Mouse (Mus musculus) gonadal fat pad, adult 2 months (tissue): ENCODE measurements around the gene Cobl. TPM values are rescaled to one million over a fixed set of nuclear protein-coding genes. Genes with fewer than 3 reads are reported as not detected.

Experiments used
- DNase-seq: peaks from one replicate; pipeline ENCODE4 v3.0.0-alpha.2; 2012; ENCODE audit warnings: low read depth
- polyA plus RNA-seq: library from polyadenylated mRNA; depleted of rRNA; stranded (reverse); fragments of >200 nt; gene quantifications from 2 replicates; pipeline ENCODE4 v1.2.3, GENCODE M21; 2012; rRNA removed

Gene Cobl
- 2.6 and 2.9 TPM in 2 replicates for polyA plus RNA-seq

DNA sequence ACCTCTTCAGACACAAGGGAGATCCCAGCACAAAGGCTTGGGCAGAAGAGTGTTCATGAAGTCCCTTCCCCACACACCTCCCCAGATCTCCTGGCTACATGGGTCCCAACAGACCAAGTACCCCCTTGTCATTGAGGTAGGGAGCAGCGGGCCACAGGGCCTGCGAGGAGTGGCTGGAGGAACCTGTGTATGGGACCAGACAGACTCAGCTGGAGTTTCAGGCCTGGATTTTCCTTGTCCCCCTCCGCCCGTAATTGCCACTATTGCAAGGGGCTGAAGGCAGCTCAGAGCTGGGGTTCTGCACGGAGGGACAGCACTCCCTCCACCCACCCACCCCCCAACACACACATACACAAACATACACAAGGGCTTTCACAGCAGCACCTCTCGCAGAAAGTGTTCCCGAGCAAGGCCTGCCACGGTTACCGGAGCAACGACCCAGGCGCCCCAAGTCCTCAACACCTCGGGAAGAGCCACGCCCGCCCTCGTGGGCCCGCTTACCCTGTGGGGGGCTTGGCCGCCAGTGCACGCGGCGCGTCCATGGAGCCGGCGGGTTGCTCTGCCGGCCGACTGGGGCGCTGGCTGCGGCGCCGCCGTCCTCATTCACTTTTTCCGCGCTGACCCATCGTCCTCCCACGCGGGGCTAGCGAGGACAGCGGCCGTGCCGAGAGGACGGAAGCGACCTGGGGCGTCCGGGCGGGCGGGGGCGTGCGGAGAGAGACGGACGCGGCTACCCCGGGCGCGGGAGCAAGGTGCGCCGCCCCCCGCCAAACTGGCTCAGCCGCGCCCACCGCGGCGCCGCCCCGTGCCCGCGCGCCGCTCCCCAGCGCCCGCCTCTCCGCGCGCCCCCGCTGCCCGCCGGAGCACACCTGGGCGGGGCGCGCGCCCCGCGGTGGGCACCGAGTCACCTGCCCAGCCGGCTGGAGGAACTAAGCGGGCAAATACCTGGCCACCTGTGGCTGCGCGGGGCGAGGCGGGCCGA lies at the start of gene Cobl:
Gene Cobl (minus strand): TSS at position 780 of the 982 bp plus-strand sequence.
- no peak for DNase-seq

DNA sequence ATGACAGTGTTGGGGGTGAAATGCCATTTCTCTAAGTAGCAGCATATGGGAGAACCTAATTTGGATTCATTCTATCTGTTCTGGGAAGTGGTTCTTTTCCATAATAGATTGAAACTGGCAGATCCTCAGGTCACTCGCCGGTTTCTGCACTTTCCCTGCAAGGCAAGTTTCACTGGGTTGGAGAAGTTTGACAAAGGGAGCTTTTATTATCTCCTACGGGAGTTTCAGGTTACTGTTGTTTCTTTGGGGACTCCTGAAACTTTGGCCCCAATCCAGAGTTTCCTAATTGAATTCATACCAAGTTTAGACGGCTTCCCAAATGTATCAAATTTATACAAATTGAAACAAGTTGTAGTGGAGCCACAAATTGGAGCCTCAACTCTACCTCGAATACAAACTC lies 49.0 kb upstream of the Cobl start:
- DNase-seq, result no peak

GRCm38 (mm10) chr11:12506371-12506890 lies 41.7 kb upstream of the Cobl start:
- no peak for DNase-seq

- no peak for DNase-seq
Observed at GRCm38 (mm10) chr11:12503756-12504155, 39.0 kb upstream of the Cobl start.

- no peak for DNase-seq
Observed at GRCm38 (mm10) chr11:12501721-12502120, 37.0 kb upstream of the Cobl start.

GRCm38 (mm10) chr11:12493791-12494190 lies 29.0 kb upstream of the Cobl start:
- no peak for DNase-seq

DNA sequence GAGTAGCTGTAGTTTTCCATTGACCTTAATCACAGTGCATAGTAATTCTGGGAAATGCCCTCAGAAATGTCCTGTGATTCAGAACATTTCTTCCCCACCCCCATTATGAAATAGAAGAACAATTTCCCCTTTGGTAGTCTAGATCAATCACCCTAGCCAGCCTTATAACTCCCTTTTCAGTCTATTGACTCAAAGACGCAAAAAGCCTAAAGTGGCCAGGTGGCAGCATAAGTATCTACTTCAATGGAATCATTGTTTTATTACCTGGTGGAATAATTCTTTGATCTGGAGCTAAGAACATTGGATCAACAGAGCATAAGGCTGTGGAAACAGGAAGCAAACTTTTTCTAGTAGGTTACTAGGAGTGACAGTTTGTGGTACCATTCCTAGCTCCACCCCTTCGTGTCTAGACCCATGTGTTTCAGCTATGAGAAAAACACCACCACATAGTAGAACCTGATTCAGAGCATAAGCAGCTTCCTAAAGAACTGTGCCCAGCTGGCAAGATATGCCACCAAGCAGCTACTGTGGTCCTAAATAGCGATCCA lies 15.2 kb upstream of the Cobl start:
- DNase-seq, result no peak

- no peak for DNase-seq
Observed at GRCm38 (mm10) chr11:12474299-12474935, 9.7 kb upstream of the Cobl start.

DNA sequence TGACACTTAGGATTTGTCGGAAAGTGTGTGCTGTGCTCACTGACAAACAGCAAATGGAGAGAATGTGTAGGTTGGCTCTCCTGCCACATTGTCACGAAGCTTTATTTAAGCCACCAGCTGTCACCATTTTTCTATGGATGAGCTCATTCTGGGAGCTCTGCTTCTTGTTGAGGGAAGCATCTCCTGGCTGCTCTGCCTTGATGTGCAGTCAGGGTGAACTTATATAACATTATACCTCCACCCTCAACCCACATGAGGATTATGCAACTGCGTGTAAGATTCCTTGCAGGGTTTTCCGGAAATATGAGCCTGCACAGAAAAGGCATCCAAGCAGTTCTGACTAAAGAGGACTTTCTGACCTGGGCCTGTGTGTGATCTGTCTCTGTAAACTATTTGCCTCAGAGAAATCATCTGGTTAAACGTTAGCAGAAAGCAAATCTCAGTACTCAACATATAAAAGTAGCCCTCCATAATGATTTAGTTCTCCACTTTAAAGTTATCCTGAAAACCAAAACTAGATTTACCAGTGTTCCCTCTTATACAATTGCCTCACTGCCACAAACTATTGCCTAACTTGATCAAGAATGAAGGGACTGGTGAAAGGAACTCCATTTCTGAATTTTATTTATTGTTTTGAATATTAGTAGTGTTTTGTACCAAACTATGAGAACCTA lies 9.0 kb upstream of the Cobl start:
- DNase-seq, result no peak

DNA sequence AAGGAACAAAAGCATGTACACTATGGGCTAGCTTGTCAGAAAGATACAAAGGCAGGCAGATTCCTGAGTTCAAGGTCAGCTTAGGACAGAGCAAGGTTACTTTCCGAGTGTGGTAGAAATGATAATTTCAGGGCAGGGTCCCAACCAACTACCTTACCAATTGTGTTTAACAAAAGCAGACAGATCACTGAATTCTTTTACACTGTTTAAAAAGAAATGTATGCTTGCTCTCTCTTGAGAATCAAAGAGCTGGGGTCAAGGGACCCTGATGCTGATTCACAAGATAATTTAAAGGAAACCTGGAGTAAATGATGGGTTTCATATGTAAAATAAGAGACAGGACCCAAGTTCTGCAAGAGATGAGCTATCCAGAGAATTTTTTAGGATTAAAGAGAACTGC lies 4.9 kb upstream of the Cobl start:
- DNase-seq, result no peak

DNA sequence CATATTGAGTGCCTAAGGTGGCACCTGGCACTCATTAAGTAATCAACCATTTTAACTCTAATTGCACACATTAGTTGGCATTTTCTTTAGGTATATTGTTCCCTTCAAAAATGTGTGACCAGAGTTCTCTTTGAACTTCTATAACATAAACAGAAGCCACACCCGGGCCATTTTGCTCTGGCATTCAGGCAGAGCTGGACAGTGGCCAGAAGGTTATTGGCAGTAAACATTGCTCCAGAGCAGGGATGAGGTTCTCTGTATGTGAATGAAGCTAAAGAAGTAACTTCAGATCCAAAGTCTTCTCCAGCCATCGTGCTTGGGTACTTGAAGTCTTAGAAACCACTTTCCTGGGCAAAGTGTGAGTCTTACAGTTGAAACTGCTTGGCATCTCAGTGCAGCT lies 3.9 kb upstream of the Cobl start:
- DNase-seq, result no peak

- no peak for DNase-seq
Observed at GRCm38 (mm10) chr11:12467836-12468235, 3.1 kb upstream of the Cobl start.

GRCm38 (mm10) chr11:12467217-12467616 lies 2.5 kb upstream of the Cobl start:
- DNase-seq, result no peak

GRCm38 (mm10) chr11:12466606-12467005 lies 1.8 kb upstream of the Cobl start:
- no peak for DNase-seq

DNA sequence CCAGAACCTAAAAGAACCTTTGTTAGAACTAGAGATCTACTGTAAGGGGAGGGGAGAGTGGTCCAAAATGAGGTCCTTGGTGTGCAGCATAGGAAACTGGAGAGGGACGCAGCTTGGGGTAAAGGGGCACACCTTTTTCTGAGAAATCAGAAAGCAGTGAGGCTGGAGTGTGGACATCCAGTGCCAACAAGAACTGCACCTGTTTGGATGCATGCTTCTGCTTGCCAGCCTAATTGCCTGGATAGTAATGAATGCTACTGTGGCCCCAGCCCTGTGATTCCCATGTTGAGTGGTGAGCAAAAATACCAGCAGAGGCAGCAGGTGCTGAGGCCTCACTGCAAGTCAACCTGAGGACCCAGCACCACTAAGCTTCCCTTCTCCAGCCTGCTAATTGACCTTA lies 469 bp upstream of the Cobl start:
- DNase-seq, result no peak

- no peak for DNase-seq
Observed at GRCm38 (mm10) chr11:12463615-12464170, 1.1 kb downstream of the Cobl start.

- DNase-seq, result peak; percentile 69
Observed at GRCm38 (mm10) chr11:12459781-12460581, 4.8 kb downstream of the Cobl start.

GRCm38 (mm10) chr11:12458814-12459213 lies 5.9 kb downstream of the Cobl start:
- DNase-seq, result no peak

GRCm38 (mm10) chr11:12458392-12458791 lies 6.4 kb downstream of the Cobl start:
- no peak for DNase-seq

GRCm38 (mm10) chr11:12448101-12448500 lies 16.7 kb downstream of the Cobl start:
- DNase-seq, result no peak

DNA sequence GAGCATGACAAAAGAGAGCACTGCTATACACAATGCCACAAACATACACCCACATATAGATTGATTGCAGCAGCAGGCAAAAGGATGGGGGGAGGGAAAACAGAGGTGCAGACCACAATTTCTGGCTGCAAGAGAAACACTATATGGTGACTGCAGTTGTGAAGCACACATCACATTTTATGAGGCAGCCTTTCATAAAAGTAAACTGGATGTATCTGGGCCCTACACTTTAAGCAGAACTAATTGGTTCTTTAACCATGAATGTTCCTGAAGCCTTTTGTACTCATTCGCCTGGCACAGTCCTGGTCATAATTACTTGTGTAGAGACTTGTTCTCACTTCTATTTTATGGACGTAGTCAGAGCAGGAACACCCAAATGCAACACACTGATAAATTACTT lies 19.5 kb downstream of the Cobl start:
- DNase-seq, result no peak
